Mouse (Mus musculus) stomach, adult 2 months (tissue): ENCODE measurements around the gene Dstn. TPM values are rescaled to one million over a fixed set of nuclear protein-coding genes. Genes with fewer than 3 reads are reported as not detected.

Experiments
- polyA plus RNA-seq: library from polyadenylated mRNA; depleted of rRNA; stranded (reverse); fragments of >200 nt; gene quantifications from 2 replicates; pipeline ENCODE4 v1.2.3, GENCODE M21; 2012; rRNA removed

Dstn gene
- polyA plus RNA-seq, result 20.6 and 28.3 TPM in 2 replicates

GRCm38 (mm10) chr2:143914760-143915599 lies at the start of gene Dstn:
Dstn (plus strand) TSS chr2:143915320.

Other genes with a start within 250 kb of the Dstn start
- 0.32 and 0.85 TPM in 2 replicates for gene Bfsp1, start 52.1 kb upstream of the Dstn start, polyA plus RNA-seq
- gene Rrbp1, start 95.9 kb downstream of the Dstn start, polyA plus RNA-seq, result 44.9 and 49.0 TPM in 2 replicates
- 0.67 TPM in 1 of 2 replicates, not detected in the other for gene Banf2, start 117.7 kb downstream of the Dstn start, polyA plus RNA-seq